Mouse (Mus musculus) heart, embryonic 13.5 days (tissue): ENCODE results near the gene Olfm2. TPM values are rescaled to one million over a fixed set of nuclear protein-coding genes. Genes with fewer than 3 reads are reported as not detected.

Experiments used
- ATAC-seq: fragments of 200-750 bp; cut with Nextera tagmentation; 2 replicates; pipeline ENCODE4 v1.8.0; 2017; ENCODE audit warnings: moderate TSS enrichment; ENCODE audit not compliant: insufficient number of reproducible peaks, low FRiP score, low TSS enrichment; ENCODE audit errors: extremely low read depth
- H3K27ac ChIP-seq: fragments of 300-500 bp; sonication (generic); replicated peaks from 2 replicates; pipeline ENCODE4 v1.5.1; 2015; ENCODE audit warnings: moderate library complexity, mild to moderate bottlenecking, inconsistent platforms
- H3K27me3 ChIP-seq: fragments of 300-500 bp; sonication (generic); replicated peaks from 2 replicates; pipeline ENCODE4 v1.6.1; 2015; ENCODE audit warnings: mild to moderate bottlenecking, inconsistent platforms
- H3K36me3 ChIP-seq: fragments of 300-500 bp; sonication (generic); 2 replicates; pipeline ENCODE4 v1.6.1; 2015; ENCODE audit warnings: mild to moderate bottlenecking, inconsistent platforms
- H3K4me1 ChIP-seq: fragments of 300-500 bp; sonication (generic); 2 replicates; pipeline ENCODE4 v1.6.1; 2015; ENCODE audit warnings: inconsistent platforms
- H3K4me2 ChIP-seq: fragments of 300-500 bp; sonication (generic); 2 replicates; pipeline ENCODE4 v1.6.1; 2015; ENCODE audit warnings: inconsistent platforms, mild to moderate bottlenecking, moderate library complexity
- H3K4me3 ChIP-seq: fragments of 300-500 bp; sonication (generic); 2 replicates; pipeline ENCODE4 v1.5.1; 2015; ENCODE audit warnings: moderate library complexity, mild to moderate bottlenecking, inconsistent platforms
- H3K9ac ChIP-seq: fragments of 300-500 bp; sonication (generic); 2 replicates; pipeline ENCODE4 v1.6.1; 2015; ENCODE audit warnings: inconsistent platforms, mild to moderate bottlenecking, moderate library complexity
- H3K9me3 ChIP-seq: fragments of 300-500 bp; sonication (generic); 2 replicates; pipeline ENCODE4 v1.6.1; 2016; ENCODE audit warnings: inconsistent platforms
- WGBS: fragments of 180-500 bp; shearing (Covaris S2); methylation state at CpG from one replicate; pipeline ENCODE4 v1.1.7; 2015; ENCODE audit warnings: mixed read lengths; 5-methylcytosine and 5-hydroxymethylcytosine counted together
- polyA plus RNA-seq: library from polyadenylated mRNA; unstranded; fragments of >200 nt; fragmentation: Nextera tagmentation; extraction: Ambion mirVana; gene quantifications from 2 replicates; pipeline ENCODE4 v1.2.1, GENCODE M21; 2015

Gene Olfm2
- polyA plus RNA-seq, 1 experiment from 2014 or later = 0.79 TPM

DNA sequence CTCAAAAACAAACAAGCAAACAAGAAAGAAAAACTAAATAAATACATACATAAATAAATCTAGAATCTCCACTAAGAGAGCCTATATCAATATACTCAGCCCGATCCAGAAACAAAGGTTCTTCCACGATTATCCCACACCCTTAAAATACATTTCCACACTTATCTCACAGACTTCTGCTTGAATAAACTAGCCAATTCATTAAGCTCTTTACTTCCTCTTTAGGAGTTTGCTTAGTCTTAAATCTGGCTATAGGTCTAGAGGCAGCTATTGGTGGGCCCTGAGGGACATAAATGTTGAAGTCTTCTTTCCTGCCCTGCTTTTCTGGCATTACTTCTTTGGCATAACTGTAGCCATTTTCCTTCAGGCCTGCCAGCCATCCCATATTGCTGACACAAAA lies 114.8 kb downstream of the Olfm2 start:
- H3K4me2 ChIP-seq = no peak overlapping the region
- no peaks in the 10 kb centered on the region for H3K9me3 ChIP-seq
- H3K4me1 ChIP-seq = no peaks in the 10 kb centered on the region
- no peak for ATAC-seq
- no peaks in the 10 kb centered on the region for H3K27me3 ChIP-seq
- H3K27ac ChIP-seq = no peak overlapping the region
- WGBS = 89% methylated on average over 2 of the region's 2 CpGs
- no peak overlapping the region for H3K9ac ChIP-seq
- no peak overlapping the region for H3K4me3 ChIP-seq
- H3K36me3 ChIP-seq = peaks cover 17% of the 10 kb centered on the region

Other genes starting within 250 kb of the Olfm2 start
- 46.1 and 49.7 TPM in 2 replicates for gene Zfp266, start 224.9 kb downstream of the Olfm2 start, polyA plus RNA-seq
- 9.8 and 10.6 TPM in 2 replicates for gene Zfp846, start 165.1 kb downstream of the Olfm2 start, polyA plus RNA-seq
- 327 and 367 TPM in 2 replicates for gene Ubl5, start 103.5 kb downstream of the Olfm2 start, polyA plus RNA-seq
- gene Fbxl12, start 101.6 kb downstream of the Olfm2 start, polyA plus RNA-seq = 14.9 and 15.7 TPM in 2 replicates
- 47.5 and 53.1 TPM in 2 replicates for gene Pin1, start 94.3 kb downstream of the Olfm2 start, polyA plus RNA-seq
- gene Col5a3, start 68.7 kb upstream of the Olfm2 start, polyA plus RNA-seq = 0.04 and 0.15 TPM in 2 replicates
- not detected in 2 replicates for gene Rdh8, start 72.2 kb upstream of the Olfm2 start, polyA plus RNA-seq
- 6.5 and 6.9 TPM in 2 replicates for gene A230050P20Rik, start 122.3 kb upstream of the Olfm2 start, polyA plus RNA-seq
- gene Angptl6, start 133.4 kb upstream of the Olfm2 start, polyA plus RNA-seq = 2.5 and 3.1 TPM in 2 replicates
- 40.6 and 41.9 TPM in 2 replicates for gene Ppan, start 141.8 kb upstream of the Olfm2 start, polyA plus RNA-seq
- gene Eif3g, start 152.3 kb upstream of the Olfm2 start, polyA plus RNA-seq = 214 and 249 TPM in 2 replicates
- gene Dnmt1, start 213.5 kb upstream of the Olfm2 start, polyA plus RNA-seq = 58.7 and 59.8 TPM in 2 replicates
- 19.4 and 21.9 TPM in 2 replicates for gene S1pr2, start 230.4 kb upstream of the Olfm2 start, polyA plus RNA-seq